Mouse (Mus musculus) midbrain, embryonic 13.5 days (tissue): ENCODE measurements around the gene Timp2. TPM values are rescaled to one million over a fixed set of nuclear protein-coding genes. Genes with fewer than 3 reads are reported as not detected.
A peak's percentile ranks its signal among the peaks of the same experiment; 100 is the strongest.
"Not testable (repeated sequence)": the region's sequence is repeated elsewhere in the genome, so short reads cannot be mapped to it uniquely, and the experiment has no call there.

ENCODE experiments used
- ATAC-seq: fragments of 200-750 bp; cut with Nextera tagmentation; 2 replicates; pipeline ENCODE4 v1.8.0; 2017; ENCODE audit warnings: mild to moderate bottlenecking, moderate TSS enrichment, moderate library complexity
- H3K27ac ChIP-seq: fragments of 300-500 bp; sonication (generic); 2 replicates; pipeline ENCODE4 v1.5.1; 2015; ENCODE audit warnings: inconsistent platforms, mild to moderate bottlenecking, moderate library complexity
- H3K27me3 ChIP-seq: fragments of 300-500 bp; sonication (generic); 2 replicates; pipeline ENCODE4 v1.6.1; 2015; ENCODE audit warnings: mild to moderate bottlenecking, inconsistent platforms
- H3K36me3 ChIP-seq: fragments of 300-500 bp; sonication (generic); 2 replicates; pipeline ENCODE4 v1.6.1; 2015; ENCODE audit warnings: mild to moderate bottlenecking, inconsistent platforms
- H3K4me1 ChIP-seq: fragments of 300-500 bp; sonication (generic); replicated peaks from 2 replicates; pipeline ENCODE4 v1.6.1; 2015; ENCODE audit warnings: inconsistent platforms
- H3K4me2 ChIP-seq: fragments of 300-500 bp; sonication (generic); replicated peaks from 2 replicates; pipeline ENCODE4 v1.6.1; 2015; ENCODE audit warnings: moderate library complexity, mild to moderate bottlenecking, inconsistent platforms
- H3K4me3 ChIP-seq: fragments of 300-500 bp; sonication (generic); replicated peaks from 2 replicates; pipeline ENCODE4 v1.5.1; 2015; ENCODE audit warnings: mild to moderate bottlenecking, inconsistent platforms
- H3K9ac ChIP-seq: fragments of 300-500 bp; sonication (generic); replicated peaks from 2 replicates; pipeline ENCODE4 v1.6.1; 2015; ENCODE audit warnings: mild to moderate bottlenecking, inconsistent platforms
- H3K9me3 ChIP-seq: fragments of 300-500 bp; sonication (generic); 2 replicates; pipeline ENCODE4 v1.6.1; 2016; ENCODE audit warnings: mild to moderate bottlenecking, inconsistent platforms
- WGBS: fragments of 180-500 bp; shearing (Covaris S2); methylation state at CpG from one replicate; pipeline ENCODE4 v1.1.7; 2015; 5-methylcytosine and 5-hydroxymethylcytosine counted together
- polyA plus RNA-seq: library from polyadenylated mRNA; unstranded; fragments of >200 nt; fragmentation: Nextera tagmentation; extraction: Ambion mirVana; gene quantifications from 2 replicates; pipeline ENCODE4 v1.2.1, GENCODE M21; 2015

Gene Timp2
- polyA plus RNA-seq, 1 experiment from 2014 or later: 42.2 TPM

GRCm38 (mm10) chr11:118387816-118388215 is 32.3 kb upstream of the Timp2 start:
- not testable (repeated sequence) for H3K4me3 ChIP-seq, H3K27ac ChIP-seq, H3K36me3 ChIP-seq, H3K9me3 ChIP-seq, H3K4me2 ChIP-seq, H3K4me1 ChIP-seq, H3K9ac ChIP-seq, ATAC-seq, H3K27me3 ChIP-seq
- WGBS: 93% methylated on average over 13 of the region's 13 CpGs

- peak; percentile 69 for ATAC-seq
- H3K4me2 ChIP-seq: no peak overlapping the region
- no peak overlapping the region for H3K4me3 ChIP-seq
- no peaks in the 10 kb centered on the region for H3K36me3 ChIP-seq
- no peaks in the 10 kb centered on the region for H3K9me3 ChIP-seq
- no peak overlapping the region for H3K27ac ChIP-seq
- WGBS: 45% methylated on average over 11 of the region's 11 CpGs
- peaks cover 6% of the 10 kb centered on the region for H3K4me1 ChIP-seq
- H3K27me3 ChIP-seq: no peaks in the 10 kb centered on the region
- H3K9ac ChIP-seq: no peak overlapping the region
Observed at GRCm38 (mm10) chr11:118379251-118380009, 23.9 kb upstream of the Timp2 start.

GRCm38 (mm10) chr11:118378656-118379055 is 23.1 kb upstream of the Timp2 start:
- WGBS: 85% methylated on average over 6 of the region's 6 CpGs
- Histone ChIP-seq H3K4me3 (no peak overlapping the region), H3K4me2 (no peak overlapping the region), H3K36me3 (no peaks in the 10 kb centered on the region), H3K9ac (no peak overlapping the region), H3K4me1 (peaks cover 6% of the 10 kb centered on the region), H3K27ac (no peak overlapping the region), H3K9me3 (no peaks in the 10 kb centered on the region), H3K27me3 (no peaks in the 10 kb centered on the region)
- no peak for ATAC-seq

- not testable (repeated sequence) for H3K27ac ChIP-seq, ATAC-seq, H3K4me2 ChIP-seq, H3K9ac ChIP-seq, H3K9me3 ChIP-seq, H3K27me3 ChIP-seq, H3K4me3 ChIP-seq, H3K36me3 ChIP-seq, H3K4me1 ChIP-seq
Observed at GRCm38 (mm10) chr11:118376323-118376722, 20.8 kb upstream of the Timp2 start.

- H3K27ac ChIP-seq: no peak overlapping the region
- no peaks in the 10 kb centered on the region for H3K27me3 ChIP-seq
- ATAC-seq: no peak
- H3K36me3 ChIP-seq: no peaks in the 10 kb centered on the region
- H3K9ac ChIP-seq: no peak overlapping the region
- H3K9me3 ChIP-seq: no peaks in the 10 kb centered on the region
- H3K4me3 ChIP-seq: no peak overlapping the region
- WGBS: 92% methylated on average over 5 of the region's 5 CpGs
- peaks cover 6% of the 10 kb centered on the region for H3K4me1 ChIP-seq
- H3K4me2 ChIP-seq: no peak overlapping the region
Observed at GRCm38 (mm10) chr11:118375881-118376280, 20.3 kb upstream of the Timp2 start.

GRCm38 (mm10) chr11:118375461-118375860 is 19.9 kb upstream of the Timp2 start:
- no peaks in the 10 kb centered on the region for H3K36me3 ChIP-seq
- no peak overlapping the region for H3K4me2 ChIP-seq
- no peak overlapping the region for H3K9ac ChIP-seq
- no peak overlapping the region for H3K27ac ChIP-seq
- no peak for ATAC-seq
- no peaks in the 10 kb centered on the region for H3K9me3 ChIP-seq
- H3K4me3 ChIP-seq: no peak overlapping the region
- WGBS: 88% methylated on average over 8 of the region's 8 CpGs
- H3K4me1 ChIP-seq: peaks cover 6% of the 10 kb centered on the region
- H3K27me3 ChIP-seq: no peaks in the 10 kb centered on the region

- H3K27me3 ChIP-seq: no peaks in the 10 kb centered on the region
- no peak for ATAC-seq
- no peak overlapping the region for H3K4me2 ChIP-seq
- H3K36me3 ChIP-seq: no peaks in the 10 kb centered on the region
- H3K27ac ChIP-seq: no peak overlapping the region
- H3K9ac ChIP-seq: no peak overlapping the region
- H3K4me1 ChIP-seq: peaks cover 6% of the 10 kb centered on the region
- H3K9me3 ChIP-seq: no peaks in the 10 kb centered on the region
- no peak overlapping the region for H3K4me3 ChIP-seq
Observed at GRCm38 (mm10) chr11:118375006-118375405, 19.5 kb upstream of the Timp2 start.

- no peaks in the 10 kb centered on the region for H3K36me3 ChIP-seq
- WGBS: 67% methylated on average over 5 of the region's 5 CpGs
- H3K27ac ChIP-seq: no peak overlapping the region
- ATAC-seq: no peak
- H3K9ac ChIP-seq: no peak overlapping the region
- no peak overlapping the region for H3K4me2 ChIP-seq
- no peak overlapping the region for H3K4me3 ChIP-seq
- H3K4me1 ChIP-seq: peaks cover 6% of the 10 kb centered on the region
- H3K9me3 ChIP-seq: no peaks in the 10 kb centered on the region
- no peaks in the 10 kb centered on the region for H3K27me3 ChIP-seq
Observed at GRCm38 (mm10) chr11:118374506-118374905, 19.0 kb upstream of the Timp2 start.

- Histone ChIP-seq H3K4me1 (peaks cover 6% of the 10 kb centered on the region), H3K4me2 (no peak overlapping the region), H3K9me3 (no peaks in the 10 kb centered on the region), H3K9ac (no peak overlapping the region), H3K4me3 (no peak overlapping the region), H3K36me3 (no peaks in the 10 kb centered on the region), H3K27me3 (no peaks in the 10 kb centered on the region), H3K27ac (no peak overlapping the region)
- no peak for ATAC-seq
- WGBS: 56% methylated on average over 7 of the region's 7 CpGs
Observed at GRCm38 (mm10) chr11:118372641-118373040, 17.1 kb upstream of the Timp2 start.

- 90% methylated on average over 7 of the region's 7 CpGs for WGBS
- no peak for ATAC-seq
- H3K27ac ChIP-seq: no peak overlapping the region
- H3K9ac ChIP-seq: no peak overlapping the region
- no peaks in the 10 kb centered on the region for H3K27me3 ChIP-seq
- H3K36me3 ChIP-seq: no peaks in the 10 kb centered on the region
- H3K4me1 ChIP-seq: peaks cover 6% of the 10 kb centered on the region
- no peaks in the 10 kb centered on the region for H3K9me3 ChIP-seq
- no peak overlapping the region for H3K4me3 ChIP-seq
- no peak overlapping the region for H3K4me2 ChIP-seq
Observed at GRCm38 (mm10) chr11:118371876-118372275, 16.3 kb upstream of the Timp2 start.

- Histone ChIP-seq H3K9ac (no peak overlapping the region), H3K4me2 (no peak overlapping the region), H3K36me3 (no peaks in the 10 kb centered on the region), H3K4me1 (no peaks in the 10 kb centered on the region), H3K4me3 (no peak overlapping the region), H3K9me3 (no peaks in the 10 kb centered on the region), H3K27me3 (no peaks in the 10 kb centered on the region), H3K27ac (no peak overlapping the region)
- 83% methylated on average over 8 of the region's 8 CpGs for WGBS
- ATAC-seq: no peak
Observed at GRCm38 (mm10) chr11:118369657-118370056, 14.1 kb upstream of the Timp2 start.

GRCm38 (mm10) chr11:118369251-118369650 is 13.7 kb upstream of the Timp2 start:
- WGBS: 87% methylated on average over 5 of the region's 5 CpGs
- H3K36me3 ChIP-seq: no peaks in the 10 kb centered on the region
- no peaks in the 10 kb centered on the region for H3K4me1 ChIP-seq
- no peaks in the 10 kb centered on the region for H3K9me3 ChIP-seq
- H3K27ac ChIP-seq: no peak overlapping the region
- H3K4me3 ChIP-seq: no peak overlapping the region
- H3K27me3 ChIP-seq: no peaks in the 10 kb centered on the region
- H3K9ac ChIP-seq: no peak overlapping the region
- H3K4me2 ChIP-seq: no peak overlapping the region
- no peak for ATAC-seq

GRCm38 (mm10) chr11:118368330-118368729 is 12.8 kb upstream of the Timp2 start:
- WGBS: 64% methylated on average over 3 of the region's 3 CpGs
- no peak overlapping the region for H3K4me3 ChIP-seq
- H3K9me3 ChIP-seq: no peaks in the 10 kb centered on the region
- H3K27ac ChIP-seq: no peak overlapping the region
- ATAC-seq: no peak
- H3K4me2 ChIP-seq: no peak overlapping the region
- H3K36me3 ChIP-seq: no peaks in the 10 kb centered on the region
- H3K9ac ChIP-seq: no peak overlapping the region
- H3K4me1 ChIP-seq: peaks cover 2% of the 10 kb centered on the region; the same call in 1 of the 2 replicates
- no peaks in the 10 kb centered on the region for H3K27me3 ChIP-seq
